Mouse (Mus musculus) spleen, postnatal 0 days (tissue): ENCODE results near the gene Olfr157. TPM values are rescaled to one million over a fixed set of nuclear protein-coding genes. Genes with fewer than 3 reads are reported as not detected.

Source experiments
- polyA plus RNA-seq: library from polyadenylated mRNA; unstranded; fragments of >200 nt; fragmentation: Nextera tagmentation; extraction: Ambion mirVana; gene quantifications from 2 replicates; pipeline ENCODE4 v1.2.1, GENCODE M21; 2015

The Olfr157 gene
- not detected in 2 replicates for polyA plus RNA-seq

DNA sequence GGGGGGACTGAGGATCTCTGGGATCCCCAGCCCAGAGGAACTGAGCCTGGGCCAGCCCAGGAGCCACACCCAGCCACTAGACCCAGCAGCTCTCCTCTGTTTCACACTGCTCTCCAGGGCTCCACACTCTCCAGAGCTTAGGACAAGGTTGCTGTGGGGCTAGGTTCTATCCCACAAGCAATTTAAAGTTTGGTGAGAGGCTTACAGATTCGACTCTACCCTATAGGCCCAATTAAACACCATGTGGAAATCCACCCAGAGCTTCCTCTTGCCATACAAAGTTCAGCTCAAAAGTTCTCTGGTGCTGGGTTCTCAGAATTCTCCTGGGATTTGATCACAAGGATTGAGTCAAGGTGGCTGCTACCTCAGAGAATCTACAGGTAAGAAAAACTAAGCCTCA lies at the start of gene Olfr157:
Gene Olfr157 (minus strand): TSS at position 101 of the 400 bp plus-strand sequence.

DNA sequence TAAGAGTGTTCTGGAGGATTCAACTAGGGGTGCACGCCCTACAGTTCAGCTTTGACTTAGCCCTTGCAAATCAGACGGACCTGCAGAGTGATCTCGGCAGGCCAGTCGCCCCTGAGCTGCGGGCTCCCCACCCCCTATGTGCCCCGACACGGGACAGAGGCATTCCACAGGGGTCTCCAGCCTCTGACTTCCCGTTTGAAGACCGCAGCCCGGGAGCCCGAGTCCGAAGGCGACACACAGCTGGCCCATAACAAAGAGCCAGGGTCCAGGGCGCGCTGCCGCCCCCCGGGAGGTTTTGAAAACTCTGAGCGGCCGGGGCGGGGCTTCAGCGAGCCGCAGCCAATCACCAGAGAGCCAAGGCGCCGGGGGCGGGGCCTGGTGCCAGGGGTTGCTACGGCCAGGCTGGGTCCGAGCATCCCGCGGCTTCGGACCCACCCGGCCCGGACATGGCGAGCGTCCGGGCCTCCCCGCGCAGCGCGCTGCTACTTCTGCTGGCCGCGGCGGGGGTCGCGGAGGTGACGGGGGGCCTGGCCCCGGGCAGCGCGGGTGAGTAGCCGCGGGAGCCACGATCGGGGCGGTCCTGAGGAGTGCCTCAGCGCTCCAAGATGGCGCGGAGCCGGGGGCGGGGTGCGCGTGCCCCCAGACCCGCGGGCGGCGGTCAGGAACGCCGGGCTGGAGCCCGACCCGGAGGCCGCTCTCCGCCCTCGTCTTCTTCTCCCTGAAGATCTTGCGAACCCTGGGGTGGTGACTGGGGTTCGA lies 35.3 kb upstream of the Olfr157 start, which contains the start of gene Reck:
Gene Reck (plus strand): TSS at position 371 of the 759 bp plus-strand sequence.

DNA sequence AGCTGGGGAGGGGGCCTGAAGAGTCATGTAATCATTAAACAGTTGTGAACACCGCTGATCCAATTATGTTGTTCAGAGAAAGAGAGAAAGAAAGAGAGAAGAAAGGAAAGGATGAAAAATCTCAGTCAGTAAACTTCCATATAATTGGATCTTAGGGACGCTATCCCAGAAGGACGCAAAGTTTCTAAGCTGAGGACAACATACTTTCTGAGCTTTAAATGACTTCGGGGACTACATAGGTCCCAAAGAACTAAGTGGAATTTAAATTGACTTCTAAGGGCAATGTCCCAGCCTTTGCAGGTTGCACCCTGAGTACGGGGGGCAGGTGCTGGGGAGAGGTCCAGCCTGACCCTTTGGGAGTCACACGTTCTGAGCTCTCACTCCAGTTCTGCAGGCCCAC lies 11.3 kb upstream of the Olfr157 start, which contains the start of gene Olfr155:
Gene Olfr155 (plus strand): TSS at position 301 of the 400 bp plus-strand sequence.

DNA sequence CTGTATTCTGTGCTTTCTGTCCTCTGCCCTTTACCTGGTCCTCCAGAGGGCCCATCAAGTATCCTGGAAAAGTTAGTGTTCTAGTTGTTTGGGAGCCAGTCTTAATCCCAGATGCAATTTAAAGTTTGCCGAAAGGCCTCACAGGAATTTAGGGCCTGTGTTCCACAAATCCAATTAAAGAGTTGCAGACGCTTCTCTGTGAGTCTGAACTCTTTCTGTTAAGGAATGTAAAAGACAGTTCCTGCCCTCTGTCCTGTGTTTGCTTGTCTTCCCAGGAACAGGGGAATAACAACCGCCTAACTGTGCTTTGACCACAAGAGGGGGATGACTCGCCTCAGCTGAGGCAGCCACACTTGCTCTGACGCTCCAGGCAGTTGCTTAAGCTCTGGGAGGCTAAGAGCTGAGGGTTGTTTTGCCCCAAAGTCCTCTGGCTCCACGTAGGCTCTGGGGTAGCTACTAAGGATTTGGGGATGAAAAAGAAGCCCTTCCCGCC lies 16.1 kb downstream of the Olfr157 start, which contains the start of gene Olfr156:
Gene Olfr156 (minus strand): TSS at position 51 of the 493 bp plus-strand sequence.

Other genes with a start within 250 kb of the Olfr157 start
- gene Npr2, start 208.3 kb downstream of the Olfr157 start, polyA plus RNA-seq, result 3.3 and 4.7 TPM in 2 replicates
- gene Spag8, start 186.6 kb downstream of the Olfr157 start, polyA plus RNA-seq, result 0.20 and 0.70 TPM in 2 replicates
- 73.1 and 79.8 TPM in 2 replicates for gene Hint2, start 183.7 kb downstream of the Olfr157 start, polyA plus RNA-seq
- 1.1 and 1.5 TPM in 2 replicates for gene Tmem8b, start 171.2 kb downstream of the Olfr157 start, polyA plus RNA-seq
- 1.5 and 2.0 TPM in 2 replicates for gene Fam221b, start 171.1 kb downstream of the Olfr157 start, polyA plus RNA-seq
- gene Olfr70, start 139.4 kb downstream of the Olfr157 start, polyA plus RNA-seq, result not detected in 2 replicates
- gene Olfr71, start 129.9 kb downstream of the Olfr157 start, polyA plus RNA-seq, result not detected in 2 replicates
- 0.17 and 0.59 TPM in 2 replicates for gene Hrct1, start 113.0 kb downstream of the Olfr157 start, polyA plus RNA-seq
- 0.07 TPM in 1 of 2 replicates, not detected in the other for gene Spaar, start 110.2 kb downstream of the Olfr157 start, polyA plus RNA-seq
- gene Olfr159, start 69.2 kb downstream of the Olfr157 start, polyA plus RNA-seq, result not detected in 2 replicates
- gene Olfr156, start 16.3 kb downstream of the Olfr157 start, polyA plus RNA-seq, result not detected in 2 replicates
- not detected in 2 replicates for gene Olfr155, start 11.4 kb upstream of the Olfr157 start, polyA plus RNA-seq
- 7.1 and 8.0 TPM in 2 replicates for gene Reck, start 35.3 kb upstream of the Olfr157 start, polyA plus RNA-seq
- gene Glipr2, start 117.2 kb upstream of the Olfr157 start, polyA plus RNA-seq, result 49.2 and 49.6 TPM in 2 replicates
- gene Ccin, start 143.3 kb upstream of the Olfr157 start, polyA plus RNA-seq, result not detected in 2 replicates
- 192 and 202 TPM in 2 replicates for gene Clta, start 164.3 kb upstream of the Olfr157 start, polyA plus RNA-seq
- 16.3 and 17.0 TPM in 2 replicates for gene Gne, start 244.0 kb upstream of the Olfr157 start, polyA plus RNA-seq